Mouse (Mus musculus) activated CD4-positive, CD25-positive, alpha-beta regulatory T cell, adult 4 months (primary cell): Measurements from ENCODE around the gene Olfr283. TPM values are rescaled to one million over a fixed set of nuclear protein-coding genes. Genes with fewer than 3 reads are reported as not detected.
"Not testable (repeated sequence)": the region's sequence is repeated elsewhere in the genome, so short reads cannot be mapped to it uniquely, and the experiment has no call there.

ENCODE experiments used
- ATAC-seq: one replicate; pipeline ENCODE4 v1.8.0; 2017
- polyA plus RNA-seq, 2 experiments: library from polyadenylated mRNA; unstranded; fragments of 100-300 nt; shearing (Covaris generic); gene quantifications; one replicate each; pipeline ENCODE4 v1.2.1; 2017

Olfr283 gene
- polyA plus RNA-seq = not detected

DNA sequence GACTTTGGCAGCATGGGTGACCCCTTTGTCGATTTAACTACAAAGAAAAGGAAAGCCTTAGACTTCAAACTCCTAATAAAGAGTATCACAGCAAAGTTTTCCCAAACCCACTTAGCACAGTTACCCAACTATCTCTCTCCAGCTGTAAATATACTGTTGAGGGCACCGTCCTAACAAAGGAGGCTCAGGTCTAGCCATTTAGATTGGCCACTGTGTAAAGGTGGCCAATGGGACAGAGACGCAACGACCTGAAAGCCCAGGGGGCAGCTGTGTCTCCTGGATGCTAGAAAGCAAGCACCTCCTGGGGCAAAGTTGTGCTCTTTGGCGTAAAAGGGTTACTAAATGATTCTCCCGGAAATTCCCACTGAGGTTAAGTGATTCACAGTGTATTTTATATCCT is at the start of gene Olfr283:
Olfr283 (minus strand) TSS at position 101 of the 400 bp plus-strand sequence.
- ATAC-seq = no peak

DNA sequence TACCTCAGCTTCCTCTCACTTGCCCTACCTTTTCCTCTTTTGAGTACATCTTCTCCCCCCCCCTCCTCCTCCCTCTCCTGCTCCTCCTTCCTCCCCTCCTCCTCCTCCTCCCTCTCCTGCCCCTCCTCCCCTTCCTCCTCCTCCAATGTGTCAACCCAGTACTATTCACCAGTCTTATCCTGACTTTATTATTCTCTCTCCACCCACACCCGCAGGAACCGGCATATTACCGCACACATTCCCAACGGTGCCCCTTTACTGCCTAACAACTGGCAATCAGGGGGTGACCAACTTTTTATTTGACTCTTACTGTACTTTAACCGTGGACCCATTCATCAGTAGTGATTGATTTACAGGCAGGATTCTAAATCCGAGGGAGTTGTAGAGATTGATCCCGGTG is 44.4 kb upstream of the Olfr283 start:
- ATAC-seq = no peak

DNA sequence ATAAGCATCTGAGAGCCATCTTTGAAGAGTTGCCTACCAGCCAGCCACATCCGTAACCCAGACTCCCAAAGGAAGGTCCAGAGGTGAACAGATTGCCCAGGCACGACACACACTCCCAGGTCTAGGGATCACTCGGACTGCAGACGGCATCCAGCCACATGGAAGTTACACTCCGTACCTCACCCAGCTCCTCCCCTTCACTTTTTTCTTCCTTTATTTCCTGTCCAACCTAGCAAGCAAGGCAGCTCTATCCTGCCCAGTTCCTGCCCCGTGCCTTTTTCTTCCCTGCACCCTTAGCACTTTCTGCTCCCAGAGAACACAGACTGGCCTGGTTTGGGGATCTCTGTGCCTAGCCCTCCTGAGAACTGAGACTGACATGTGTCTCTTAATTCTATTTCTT is 44.0 kb upstream of the Olfr283 start:
- ATAC-seq = no peak

DNA sequence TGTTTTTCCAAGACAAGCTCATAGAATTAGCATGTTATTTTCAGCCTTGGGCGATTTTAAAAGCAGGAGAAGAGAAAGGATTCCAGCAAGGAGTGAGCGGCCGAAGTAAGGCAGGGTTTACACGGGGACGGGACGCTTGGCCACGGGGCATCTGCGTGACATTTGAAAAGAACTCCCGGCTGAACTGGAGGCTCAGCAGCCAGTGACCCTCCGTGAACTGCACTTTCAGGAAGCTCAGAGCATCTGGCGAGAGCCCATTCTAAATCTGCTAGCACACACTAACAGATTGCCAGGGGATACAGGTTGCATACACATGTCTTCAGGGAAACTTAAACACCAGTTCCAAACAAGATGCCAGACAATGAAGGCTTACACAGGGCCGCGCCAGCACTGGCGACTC is 43.6 kb upstream of the Olfr283 start:
- no peak for ATAC-seq

DNA sequence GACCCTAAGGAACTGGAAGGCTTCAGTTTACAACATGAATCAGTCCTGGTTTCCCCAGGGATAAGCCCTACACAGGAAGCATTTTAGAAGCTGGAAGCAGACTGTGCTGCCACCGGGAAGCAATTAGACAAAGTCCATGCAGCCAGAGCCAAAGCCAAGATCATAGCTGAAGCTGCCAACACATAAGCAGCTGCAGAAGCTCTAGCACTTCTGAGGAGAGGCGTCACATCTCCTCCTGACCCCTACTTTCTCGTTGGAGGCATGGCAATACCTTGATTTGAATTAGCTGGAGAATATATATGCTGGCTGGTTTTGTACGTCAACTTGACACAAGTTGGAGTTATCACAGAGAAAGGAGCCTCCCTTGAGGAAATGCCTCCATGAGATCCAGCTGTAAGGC is 40.2 kb upstream of the Olfr283 start:
- ATAC-seq = no peak

DNA sequence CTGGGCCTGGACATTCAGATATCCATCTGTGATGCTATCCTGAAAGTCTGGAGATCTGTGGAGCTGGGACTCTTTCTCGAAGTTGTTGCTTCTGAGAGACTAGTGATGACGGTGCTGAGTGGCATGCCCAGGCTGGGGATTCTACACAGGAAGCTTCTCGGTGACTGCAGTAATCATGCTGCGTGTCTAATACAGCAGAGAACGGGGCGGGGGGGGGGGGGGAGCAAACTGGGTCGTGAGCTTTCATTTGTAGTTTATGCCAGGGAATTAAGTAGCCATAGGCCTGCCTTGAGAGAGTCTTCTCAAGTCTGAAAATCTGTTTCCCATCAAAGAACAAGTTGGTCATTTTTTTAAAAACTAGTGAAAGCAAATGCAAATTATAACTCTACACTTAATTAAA is 37.4 kb upstream of the Olfr283 start:
- no peak for ATAC-seq

DNA sequence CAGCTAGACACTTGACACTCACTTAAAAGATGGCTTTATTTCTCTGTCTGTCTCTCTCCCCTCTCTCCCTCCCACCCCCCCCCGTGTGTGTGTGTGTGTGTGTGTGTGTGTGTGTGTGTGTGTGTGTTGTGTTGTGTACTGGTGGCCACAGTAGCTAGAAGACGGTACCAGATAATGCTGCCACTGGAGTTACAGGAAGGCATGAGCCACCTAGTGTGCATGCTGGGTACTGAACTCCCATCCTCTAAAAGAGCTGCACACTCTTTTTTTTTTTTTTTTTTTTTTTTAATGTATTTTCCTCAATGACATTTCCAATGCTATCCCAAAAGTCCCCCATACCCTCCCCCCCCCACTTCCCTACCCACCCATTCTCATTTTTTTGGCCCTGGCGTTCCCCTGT is 36.5 kb upstream of the Olfr283 start:
- not testable (repeated sequence) for ATAC-seq

DNA sequence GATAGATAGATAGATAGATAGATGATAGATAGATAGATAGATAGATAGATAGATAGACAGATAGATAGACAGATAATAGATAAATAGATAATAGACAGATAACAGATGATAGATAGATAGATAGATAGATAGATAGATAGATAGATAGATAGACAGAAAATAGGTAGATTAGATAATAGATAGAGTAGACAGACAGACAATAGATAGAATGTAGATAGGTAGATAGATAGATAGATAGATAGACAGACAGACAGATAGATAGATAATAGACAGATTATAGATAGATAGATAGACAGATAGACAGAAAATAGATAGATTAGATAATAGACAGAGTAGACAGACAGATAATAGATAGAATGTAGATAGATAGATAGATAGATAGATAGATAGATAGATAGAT is 36.1 kb upstream of the Olfr283 start:
- not testable (repeated sequence) for ATAC-seq

DNA sequence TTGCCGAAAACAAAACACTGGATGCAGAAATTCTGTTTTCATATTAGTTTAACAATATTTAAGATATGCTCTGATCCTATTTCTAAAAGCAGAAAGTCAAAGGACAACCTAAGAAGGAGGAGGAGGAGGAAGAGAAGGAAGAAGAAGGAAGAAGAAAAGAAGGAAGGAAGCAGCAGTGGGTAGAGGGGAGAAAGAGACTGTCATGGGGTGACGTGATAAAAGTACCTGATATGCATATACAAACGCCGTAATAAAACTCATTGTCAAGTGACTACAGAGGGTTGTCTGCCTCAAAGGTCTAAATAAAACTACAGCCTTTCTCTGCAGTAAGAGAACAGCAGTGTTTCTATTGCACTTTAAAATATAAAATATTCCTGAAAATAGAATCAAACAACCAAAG is 35.2 kb upstream of the Olfr283 start:
- ATAC-seq = no peak

DNA sequence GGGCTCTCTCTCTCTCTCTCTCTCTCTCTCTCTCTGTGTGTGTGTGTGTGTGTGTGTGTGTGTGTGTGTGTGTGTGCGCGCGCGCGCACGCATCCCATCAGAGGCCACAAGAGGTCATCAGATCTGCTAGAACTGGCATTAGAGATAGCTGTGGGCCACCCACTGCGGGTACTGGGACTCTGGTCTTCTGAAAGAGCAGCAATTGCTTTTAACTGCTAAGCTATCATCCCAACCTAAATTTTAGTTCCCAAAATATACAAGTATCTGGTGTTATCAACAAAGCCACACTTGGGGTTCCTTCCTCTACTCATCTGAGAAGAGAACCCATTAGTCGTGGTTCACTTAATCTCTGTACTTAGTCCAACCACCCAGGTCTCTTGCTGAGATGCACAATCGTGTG is 29.5 kb upstream of the Olfr283 start:
- ATAC-seq = no peak

DNA sequence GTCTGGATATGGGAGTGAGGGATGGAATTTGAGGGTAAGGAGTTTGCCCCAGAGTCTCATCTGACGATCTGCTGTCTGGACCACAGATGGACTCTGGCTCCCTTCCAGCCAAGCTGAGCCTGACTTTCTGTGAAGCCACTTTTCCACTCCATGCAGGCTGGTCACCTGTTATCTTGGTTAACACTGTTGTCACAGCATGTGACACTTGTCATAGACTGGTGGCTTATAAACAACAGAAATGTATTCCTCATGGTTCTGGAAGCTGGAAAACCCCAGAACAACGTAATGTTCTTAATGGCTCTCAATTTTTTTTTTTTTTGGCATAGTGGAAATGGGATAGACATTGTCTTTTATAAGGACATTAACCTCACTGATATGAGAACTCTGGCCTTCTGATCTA is 28.9 kb upstream of the Olfr283 start:
- ATAC-seq = no peak

DNA sequence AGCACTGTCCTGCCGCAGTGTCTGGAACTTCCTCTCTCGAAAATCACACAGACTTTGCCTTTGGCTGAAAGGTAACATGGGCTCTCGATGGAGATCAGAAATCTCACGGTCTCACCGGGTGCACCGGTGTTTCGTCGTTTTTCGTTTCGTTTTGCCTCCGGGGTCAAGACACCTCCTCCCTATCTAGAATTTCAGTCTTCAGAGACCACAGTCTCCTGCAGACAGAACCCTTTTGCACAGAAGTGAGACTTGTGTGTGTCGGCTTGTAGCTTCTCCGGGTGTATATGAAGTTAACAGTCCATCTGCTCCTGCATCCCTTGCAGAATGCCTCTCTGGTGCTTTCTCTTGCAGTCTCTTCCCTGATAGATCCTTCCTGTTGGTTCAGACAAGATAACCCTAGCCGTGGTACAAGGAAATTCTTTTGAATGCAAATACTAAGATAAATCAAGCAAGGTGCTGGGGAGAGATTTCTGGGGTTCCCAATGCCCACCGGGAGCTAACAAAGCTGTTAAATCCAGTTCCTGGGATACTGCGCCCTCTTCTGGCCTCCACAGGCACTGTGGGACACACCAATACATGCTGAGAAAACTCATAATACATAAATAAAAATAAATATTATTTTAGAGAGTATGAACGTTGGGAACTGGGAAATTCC is 27.8 kb upstream of the Olfr283 start:
- ATAC-seq = no peak

DNA sequence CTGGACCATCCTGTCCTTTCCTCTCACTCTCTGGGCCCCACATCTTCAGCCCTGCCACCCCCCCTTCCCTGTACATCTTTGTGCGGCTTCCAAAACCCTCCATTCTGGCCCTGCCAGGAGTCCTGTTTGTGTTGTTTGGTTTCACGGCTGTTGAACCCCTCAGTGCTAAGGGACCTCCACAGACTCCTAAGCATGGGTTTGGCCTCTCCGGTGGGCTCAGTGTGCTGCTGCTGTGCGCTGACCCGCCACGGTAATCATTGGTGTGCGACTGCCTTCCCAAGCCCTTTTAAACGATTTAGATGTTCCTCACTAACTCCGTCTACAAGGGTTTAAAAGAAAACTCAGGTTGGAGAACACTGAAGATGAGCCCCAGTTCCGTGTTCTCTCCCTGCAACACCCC is 21.6 kb upstream of the Olfr283 start:
- ATAC-seq = no peak

DNA sequence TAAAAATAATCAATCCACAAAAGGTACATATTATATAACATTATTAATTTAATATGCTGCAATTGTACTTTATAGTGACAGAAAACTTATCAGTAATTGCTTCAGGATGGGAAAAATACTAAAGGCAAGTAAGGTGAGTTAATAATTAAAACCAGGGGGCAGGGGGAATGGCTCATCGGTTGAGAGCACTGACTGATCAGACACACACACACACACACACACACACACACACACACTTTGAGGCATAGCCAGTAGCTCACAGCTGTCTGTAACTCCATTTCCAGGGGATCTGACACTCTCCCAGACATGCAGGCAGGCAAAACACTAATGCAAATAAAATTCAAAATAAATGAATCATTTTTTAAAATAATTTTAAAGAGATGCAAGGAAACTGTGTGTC is 16.4 kb upstream of the Olfr283 start:
- ATAC-seq = no peak

DNA sequence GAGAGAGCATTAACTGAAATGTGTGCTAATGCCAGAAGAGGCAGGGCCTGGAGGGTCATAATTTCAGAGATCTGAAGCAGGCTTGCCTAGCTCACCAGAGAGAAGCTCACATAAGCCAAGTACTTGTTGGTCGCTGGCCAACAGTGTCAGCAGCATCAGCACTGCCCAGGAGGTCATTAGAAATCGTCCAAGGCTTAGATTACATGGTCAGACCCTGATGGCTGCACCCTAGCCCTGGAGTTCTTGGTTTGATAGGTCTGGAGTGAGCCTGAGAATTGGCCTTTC is 11.1 kb upstream of the Olfr283 start:
- ATAC-seq = no peak

DNA sequence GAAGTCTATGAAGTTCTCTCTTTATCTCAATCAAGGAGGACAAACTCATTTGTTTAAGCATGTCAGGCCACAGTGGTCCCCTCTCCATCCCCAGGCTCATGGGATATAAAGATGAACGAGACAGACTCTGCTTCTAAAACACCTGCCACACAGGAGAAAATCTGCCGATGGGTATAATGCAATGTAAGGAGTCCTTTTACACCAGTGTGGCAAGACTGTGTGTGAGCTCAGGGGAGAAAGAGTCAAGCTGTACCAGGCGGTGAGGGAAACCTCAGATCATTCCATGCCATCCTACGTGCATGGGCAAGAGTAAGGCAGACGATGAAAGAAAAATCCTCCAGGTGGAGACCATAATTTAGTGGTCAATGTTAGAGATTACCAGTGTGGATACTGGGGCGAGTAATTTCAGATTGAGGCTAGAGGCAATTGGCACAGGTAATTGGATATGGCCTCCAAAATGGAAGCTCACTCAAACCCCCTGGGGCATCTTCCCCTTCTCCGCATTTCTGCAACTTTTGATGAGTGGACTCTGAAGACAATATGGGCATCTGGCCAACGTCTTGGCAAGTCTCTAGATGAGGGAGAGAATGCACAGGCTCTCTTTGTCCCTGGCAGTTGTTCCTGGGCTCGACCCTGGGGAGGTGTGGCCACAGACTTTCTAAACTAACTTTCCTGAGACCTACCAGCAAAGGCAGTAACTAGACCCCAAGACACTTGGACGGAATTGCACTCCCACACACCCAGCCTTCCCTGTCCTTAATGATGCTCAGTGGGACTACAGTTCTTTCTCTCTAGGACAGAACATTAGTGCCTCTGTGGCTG is 10.5 kb upstream of the Olfr283 start:
- ATAC-seq = no peak

DNA sequence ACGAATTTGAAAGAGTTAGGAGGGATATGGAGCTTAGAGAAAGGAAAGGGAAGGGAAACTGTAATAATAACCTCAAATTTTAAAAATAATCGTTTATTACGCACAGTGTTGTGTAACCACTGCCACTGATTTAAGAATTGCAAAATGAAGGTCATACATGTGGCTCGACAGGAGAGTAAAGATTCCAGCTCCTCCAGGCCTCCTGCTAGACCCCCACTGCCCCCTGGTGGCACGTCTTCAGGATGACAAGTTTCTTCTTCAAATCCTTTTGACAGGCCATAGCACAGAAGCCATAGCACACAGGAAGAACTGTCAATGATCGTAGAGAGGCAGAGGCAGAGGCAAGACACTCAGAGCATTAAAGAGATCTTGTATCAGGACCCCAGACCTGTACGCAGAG is 9.1 kb upstream of the Olfr283 start:
- no peak for ATAC-seq

DNA sequence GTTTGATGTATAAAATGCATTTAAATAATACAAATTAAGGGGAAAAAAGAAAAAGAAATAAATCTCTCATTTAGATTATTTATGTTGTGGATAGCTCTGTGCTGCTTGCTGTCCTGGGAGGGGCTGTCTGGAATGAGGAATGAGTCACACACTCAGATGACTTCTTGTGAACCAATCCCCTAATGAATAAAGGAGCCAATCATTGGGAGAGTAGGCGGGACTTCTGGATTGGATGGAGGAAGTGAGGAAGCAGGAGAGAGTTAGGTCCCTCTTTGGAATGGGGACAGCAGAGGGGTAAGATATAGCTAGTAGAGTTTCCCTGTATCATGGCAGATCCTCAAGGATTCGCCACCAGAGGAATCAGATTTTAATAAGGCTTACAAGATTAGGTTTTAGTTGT is 6.9 kb upstream of the Olfr283 start:
- no peak for ATAC-seq

DNA sequence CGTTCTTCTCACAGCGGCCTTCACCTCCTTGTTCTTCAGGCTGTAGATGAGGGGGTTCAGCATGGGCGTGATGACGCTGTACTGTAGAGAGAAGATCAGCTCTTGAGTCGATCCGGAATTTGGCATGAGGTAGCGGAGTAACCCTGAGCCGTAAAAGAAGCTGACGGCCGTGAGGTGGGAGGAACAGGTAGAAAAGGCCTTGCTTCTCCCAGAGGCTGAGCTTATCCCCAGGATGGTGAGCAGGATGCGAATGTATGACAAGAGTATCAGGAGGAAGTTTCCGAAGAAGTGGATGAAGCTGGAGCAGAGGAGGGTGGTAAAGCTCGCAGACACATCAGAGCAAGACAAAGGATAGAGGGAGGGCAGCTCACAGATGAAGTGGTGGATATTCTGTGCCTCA is 2.5 kb downstream of the Olfr283 start:
- ATAC-seq = no peak

DNA sequence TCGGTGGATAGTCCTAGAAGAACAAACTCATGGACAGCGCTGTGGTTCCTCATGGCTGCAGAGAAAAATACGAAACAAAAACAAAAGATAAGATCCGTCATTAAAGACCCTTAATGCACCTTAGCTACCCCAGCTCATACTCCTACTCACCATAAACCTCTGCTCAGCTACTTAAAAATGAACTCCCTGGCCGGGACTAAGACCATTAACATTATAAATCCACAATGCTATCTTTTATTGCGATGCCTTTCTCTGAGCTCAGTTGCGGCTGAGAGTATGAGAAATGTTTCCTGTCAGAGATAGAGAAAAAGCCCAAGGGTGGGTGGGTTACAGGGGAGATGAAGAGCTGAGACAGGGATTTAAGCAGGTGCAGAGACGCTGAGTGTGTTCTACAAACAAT is 39.9 kb downstream of the Olfr283 start, which contains the start of gene Olfr284:
Olfr284 (minus strand) TSS at position 101 of the 400 bp plus-strand sequence.
- no peak for ATAC-seq
